ENCODE assay signal across 8 mouse cellular contexts in genomic region chr19:8718357-8718756, GRCm38 (mm10). TPM values are rescaled to one million over a fixed set of nuclear protein-coding genes. Genes with fewer than 3 reads are reported as not detected.
DNase-seq lines count a peak whose midpoint lies in the region; ATAC-seq and TF ChIP-seq lines count a peak whose summit lies in the region.

No protein-coding gene starts in this region.

- WGBS in embryonic facial prominence, embryonic 14.5 days = 68% methylated on average over 3 of the region's 3 CpGs
- 63% methylated on average over 3 of the region's 3 CpGs for WGBS in liver, adult 2 months

- no peaks in the 10 kb centered on the region for H3K27me3 ChIP-seq in CH12.LX (replicated peaks)
- H3K27me3 ChIP-seq in embryonic facial prominence, embryonic 14.5 days (replicated peaks; ENCODE audit: control insufficient read depth, insufficient read depth, low read length) = no peaks in the 10 kb centered on the region
- H3K27me3 ChIP-seq in liver, adult 2 months (ENCODE audit: control insufficient read depth, insufficient read depth, low read length) = no peaks in the 10 kb centered on the region

- DNase-seq in layer of hippocampus, adult 11-12 months (ENCODE audit: low spot score) = peak; percentile 59
- no peak for DNase-seq in layer of hippocampus, adult 9-11 months
- peak; percentile 88 for DNase-seq in CH12.LX (ENCODE audit: extremely low read depth)
- DNase-seq in ZHBTc4 (ENCODE audit: low read depth, low spot score) = peak; percentile 85
- peak; percentile 68 for DNase-seq in embryonic facial prominence, embryonic 14.5 days (ENCODE audit: low spot score)
- DNase-seq in liver, adult 2 months (ENCODE audit: extremely low read depth, low read depth, low spot score) = peak; percentile 55
- DNase-seq in retina, postnatal 1 day = peak; percentile 85
- no peak for DNase-seq in left cerebral cortex, adult 8-10 months (ENCODE audit: low spot score in 2 of 2)

- H3K9me3 ChIP-seq in CH12.LX (replicated peaks; ENCODE audit: low read length) = no peaks in the 10 kb centered on the region
- no peaks in the 10 kb centered on the region for H3K9me3 ChIP-seq in embryonic facial prominence, embryonic 14.5 days (ENCODE audit: control insufficient read depth, low read length)

- TF ChIP-seq EP300 in CH12.LX (IDR thresholded peaks at IDR 0.05; ENCODE audit: low read length) = no peak

- H3K4me3 ChIP-seq in CH12.LX (replicated peaks in 1 of 3; ENCODE audit: low read depth in 2 of 3, low read length in 2 of 3, poor library complexity in 1 of 3) = peak overlapping the region in 1 of 3 experiments; percentile 28
- H3K4me3 ChIP-seq in embryonic facial prominence, embryonic 14.5 days (ENCODE audit: low read depth, low read length) = no peak overlapping the region
- no peak overlapping the region for H3K4me3 ChIP-seq in liver, adult 2 months (ENCODE audit: insufficient read depth, low read depth, low read length)

- H3K4me2 ChIP-seq in CH12.LX (ENCODE audit: insufficient read depth, low read depth, poor library complexity, severe bottlenecking) = no peak overlapping the region
- no peak overlapping the region for H3K4me2 ChIP-seq in embryonic facial prominence, embryonic 14.5 days (ENCODE audit: low read depth, low read length)

- H3K79me2 ChIP-seq in CH12.LX (replicated peaks; ENCODE audit: control insufficient read depth, extremely low read depth, insufficient read depth, poor library complexity, severe bottlenecking) = peaks cover 13% of the 10 kb centered on the region
- no peaks in the 10 kb centered on the region; the same call in 1 of the 2 replicates for H3K79me2 ChIP-seq in liver, adult 2 months (ENCODE audit: control insufficient read depth, insufficient read depth, low read length)

- H3K27ac ChIP-seq in CH12.LX (ENCODE audit: insufficient read depth, low read depth) = no peak overlapping the region
- no peak overlapping the region for H3K27ac ChIP-seq in embryonic facial prominence, embryonic 14.5 days (replicated peaks; ENCODE audit: low read depth, low read length)
- H3K27ac ChIP-seq in liver, adult 2 months (replicated peaks; ENCODE audit: insufficient read depth, low read depth, low read length) = no peak overlapping the region

- in situ Hi-C loops in CH12.LX (cut with MboI; ENCODE audit: low pct_ligation_motif_present, low pct_unique_long_range_greater_than_20kb, low sequenced_read_pairs) = no loop called here

- dilution Hi-C loops in CH12.LX (cut with MboI; ENCODE audit: extremely low pct_ligation_motif_present, extremely low pct_unique_long_range_greater_than_20kb, low sequenced_read_pairs) = no loop called here

- peaks cover 0 to 56% of the 10 kb centered on the region in 2 experiments; a peak in 2 of 4 replicates for H3K4me1 ChIP-seq in CH12.LX (ENCODE audit: control insufficient read depth in 1 of 2, insufficient read depth in 2 of 2)
- peaks cover 8% of the 10 kb centered on the region; the same call in 1 of the 2 replicates for H3K4me1 ChIP-seq in embryonic facial prominence, embryonic 14.5 days (ENCODE audit: control insufficient read depth, insufficient read depth, low read length)
- H3K4me1 ChIP-seq in liver, adult 2 months (ENCODE audit: control insufficient read depth, insufficient read depth, low read length) = peaks cover 7% of the 10 kb centered on the region; the same call in 1 of the 2 replicates

- ATAC-seq in embryonic facial prominence, embryonic 14.5 days (ENCODE audit: low read depth) = no peak

- TF ChIP-seq POLR2A in CH12.LX (IDR thresholded peaks at IDR 0.05; ENCODE audit: low read depth, low read length) = no peak
- no peak for TF ChIP-seq POLR2A in liver, adult 2 months (IDR thresholded peaks at IDR 0.05; ENCODE audit: extremely low read depth, insufficient read depth, low read length)

- H3K36me3 ChIP-seq in CH12.LX (replicated peaks in 1 of 2; ENCODE audit: control insufficient read depth in 1 of 2, insufficient read depth in 1 of 2, low read length in 1 of 2) = no peaks in the 10 kb centered on the region
- no peaks in the 10 kb centered on the region for H3K36me3 ChIP-seq in embryonic facial prominence, embryonic 14.5 days (ENCODE audit: control insufficient read depth, insufficient read depth, low read length)
- H3K36me3 ChIP-seq in liver, adult 2 months (ENCODE audit: control insufficient read depth, insufficient read depth, low read length) = no peaks in the 10 kb centered on the region

- peak; percentile 78 to 98 for TF ChIP-seq CTCF in CH12.LX (conservative IDR thresholded peaks at IDR 0.05 in 1 of 2, IDR thresholded peaks at IDR 0.05 in 1 of 2; ENCODE audit: low read depth in 2 of 2, low read length in 2 of 2)
- TF ChIP-seq CTCF in liver, adult 2 months (IDR thresholded peaks at IDR 0.05; ENCODE audit: low read depth, low read length) = peak; percentile 65; the same call in 1 of the 2 replicates

- H3K9ac ChIP-seq in CH12.LX (ENCODE audit: insufficient read depth, low read depth) = no peak overlapping the region
- H3K9ac ChIP-seq in embryonic facial prominence, embryonic 14.5 days (ENCODE audit: low read depth, low read length) = no peak overlapping the region
- H3K9ac ChIP-seq in liver, adult 2 months (ENCODE audit: low read depth, low read length) = no peak overlapping the region

- peak; percentile 64 for TF ChIP-seq RAD21 in CH12.LX (IDR thresholded peaks at IDR 0.05; ENCODE audit: low read depth, low read length)

TF ChIP-seq in CH12.LX, 34 proteins besides CTCF, POLR2A, EP300 and RAD21:
- TF ChIP-seq ZNF384 (IDR thresholded peaks at IDR 0.05; ENCODE audit: low read depth, low read length) (peak; percentile 93), GABPA (IDR thresholded peaks at IDR 0.05; ENCODE audit: insufficient replicate concordance, low read depth, low read length) (no peak), CHD1 (IDR thresholded peaks at IDR 0.05; ENCODE audit: low read depth, low read length) (no peak), MAZ (IDR thresholded peaks at IDR 0.05; ENCODE audit: low read depth, low read length) (no peak), JUN (IDR thresholded peaks at IDR 0.05; ENCODE audit: insufficient read depth, low read depth, low read length) (no peak), ELF1 (IDR thresholded peaks at IDR 0.05; ENCODE audit: low read depth, low read length) (no peak), SMC3 (IDR thresholded peaks at IDR 0.05; ENCODE audit: low read depth, low read length) (peak; percentile 37), USF1 (IDR thresholded peaks at IDR 0.05; ENCODE audit: low read depth, low read length) (no peak), USF2 (conservative IDR thresholded peaks at IDR 0.05; ENCODE audit: low read depth, low read length) (no peak), MAFK (IDR thresholded peaks at IDR 0.05; ENCODE audit: insufficient replicate concordance, low read length) (0 out of 2 replicates have a peak, but pooled peaks have one; percentile 3)

RNA-seq across cellular contexts. Expression of gene Slc3a2, which starts 4.8 kb away (rescaled TPM):
- total RNA-seq in CH12.LX (2012; rRNA removed) = 177 and 269 TPM in 2 replicates
- total RNA-seq in CH12.LX (2014; rRNA removed) = 251 and 284 TPM in 2 replicates
- 432 and 478 TPM in 2 replicates for polyA plus RNA-seq in CH12.LX (2012; ENCODE audit: insufficient read length, low read depth)
- 100 and 107 TPM in 2 replicates for polyA plus RNA-seq in embryonic facial prominence, embryonic 14.5 days (2014; fragmentation: Nextera tagmentation; extraction: Ambion mirVana)
- total RNA-seq in liver, adult 2 months (2014; rRNA removed) = 30.2 and 37.6 TPM in 2 replicates
- polyA plus RNA-seq in liver, adult 2 months (2012; rRNA removed) = 62.9 and 71.6 TPM in 2 replicates
- 100 to 1,000 TPM; 147 to 155 (median 150) TPM for total RNA-seq in left cerebral cortex, adult 8-10 months (2022)

RNA-seq across cellular contexts. Expression of gene Wdr74, which starts 17.3 kb away (rescaled TPM):
- total RNA-seq in CH12.LX (2012; rRNA removed) (133 and 179 TPM in 2 replicates), CH12.LX (2014; rRNA removed) (182 and 203 TPM in 2 replicates)
- 208 and 235 TPM in 2 replicates for polyA plus RNA-seq in CH12.LX (2012; ENCODE audit: insufficient read length, low read depth)
- polyA plus RNA-seq in embryonic facial prominence, embryonic 14.5 days (2014; fragmentation: Nextera tagmentation; extraction: Ambion mirVana) = 76.6 and 80.1 TPM in 2 replicates
- total RNA-seq in liver, adult 2 months (2014; rRNA removed) = 12.5 and 16.6 TPM in 2 replicates
- 23.8 and 28.9 TPM in 2 replicates for polyA plus RNA-seq in liver, adult 2 months (2012; rRNA removed)
- 10 to 100 TPM; 43.0 to 47.5 (median 45.1) TPM for total RNA-seq in left cerebral cortex, adult 8-10 months (2022)

RNA-seq across cellular contexts. Expression of gene 1700092M07Rik, which starts 22.2 kb away (rescaled TPM):
- total RNA-seq in CH12.LX (2012; rRNA removed) (3.8 and 4.8 TPM in 2 replicates), CH12.LX (2014; rRNA removed) (1.0 and 2.4 TPM in 2 replicates)
- 3.1 and 4.3 TPM in 2 replicates for polyA plus RNA-seq in CH12.LX (2012; ENCODE audit: insufficient read length, low read depth)
- 0.85 and 1.9 TPM in 2 replicates for polyA plus RNA-seq in embryonic facial prominence, embryonic 14.5 days (2014; fragmentation: Nextera tagmentation; extraction: Ambion mirVana)
- 0.83 TPM in 1 of 2 replicates, not detected in the other for total RNA-seq in liver, adult 2 months (2014; rRNA removed)
- polyA plus RNA-seq in liver, adult 2 months (2012; rRNA removed) = not detected in 2 replicates
- total RNA-seq in left cerebral cortex, adult 8-10 months (2022) = 1 to 10 TPM in 2 of 4 experiments, not detected in 2; 1.4 to 2.0 TPM

RNA-seq across cellular contexts. Expression of gene Stx5a, which starts 22.9 kb away (rescaled TPM):
- total RNA-seq in CH12.LX (2012; rRNA removed) (47.5 and 48.1 TPM in 2 replicates), CH12.LX (2014; rRNA removed) (49.1 and 49.7 TPM in 2 replicates)
- polyA plus RNA-seq in CH12.LX (2012; ENCODE audit: insufficient read length, low read depth) = 35.2 and 39.3 TPM in 2 replicates
- 140 and 142 TPM in 2 replicates for polyA plus RNA-seq in embryonic facial prominence, embryonic 14.5 days (2014; fragmentation: Nextera tagmentation; extraction: Ambion mirVana)
- 43.5 and 46.8 TPM in 2 replicates for total RNA-seq in liver, adult 2 months (2014; rRNA removed)
- 42.0 and 62.1 TPM in 2 replicates for polyA plus RNA-seq in liver, adult 2 months (2012; rRNA removed)
- 10 to 100 TPM; 59.6 to 66.4 (median 65.6) TPM for total RNA-seq in left cerebral cortex, adult 8-10 months (2022)

RNA-seq across cellular contexts. Expression of gene Nxf1, which starts 38.5 kb away (rescaled TPM):
- 66.5 and 83.6 TPM in 2 replicates for total RNA-seq in CH12.LX (2012; rRNA removed)
- total RNA-seq in CH12.LX (2014; rRNA removed) = 101 and 102 TPM in 2 replicates
- polyA plus RNA-seq in CH12.LX (2012; ENCODE audit: insufficient read length, low read depth) = 136 and 160 TPM in 2 replicates
- polyA plus RNA-seq in embryonic facial prominence, embryonic 14.5 days (2014; fragmentation: Nextera tagmentation; extraction: Ambion mirVana) = 152 and 171 TPM in 2 replicates
- 16.2 and 22.3 TPM in 2 replicates for total RNA-seq in liver, adult 2 months (2014; rRNA removed)
- 27.3 and 43.1 TPM in 2 replicates for polyA plus RNA-seq in liver, adult 2 months (2012; rRNA removed)
- total RNA-seq in left cerebral cortex, adult 8-10 months (2022) = 10 to 100 TPM; 77.1 to 88.0 (median 80.2) TPM

Comparison
In these comparisons a context has a peak if more than half of its experiments do, and no peak if none do; other contexts are left out.
1. DNase-seq: peak in layer of hippocampus, adult 11-12 months (single experiment), CH12.LX (single experiment), ZHBTc4 (single experiment), embryonic facial prominence, embryonic 14.5 days (single experiment), liver, adult 2 months (single experiment) and retina, postnatal 1 day (single experiment); none in layer of hippocampus, adult 9-11 months (single experiment) and left cerebral cortex, adult 8-10 months (0 of 2).